Mouse (Mus musculus): ENCODE measurements around the gene Gm9573. TPM values are rescaled to one million over a fixed set of nuclear protein-coding genes. Genes with fewer than 3 reads are reported as not detected.
A peak's percentile ranks its signal among the peaks of the same experiment; 100 is the strongest.

Gene Gm9573
- total RNA-seq (2021), result not detected
- long read RNA-seq, experiment 1, partial matches to known transcripts, result 0 of 1 reads
- long read RNA-seq, experiment 1, other reads (novel, unspliced or antisense), result 1 of 1 reads
- long read RNA-seq, experiment 2, partial matches to known transcripts, result 0 of 2 reads
- long read RNA-seq, experiment 2, other reads (novel, unspliced or antisense), result 2 of 2 reads

- no peak for DNase-seq (ENCODE audit: low spot score in 2 of 2)
These were observed at the start of gene Gm9573 for GRCm38 (mm10) chr17:35626537-35626936. Gene Gm9573 (minus strand): TSS chr17:35626637.

- DNase-seq (ENCODE audit: low spot score in 2 of 2), result peak; percentile 83 to 96
These were observed 47.1 kb upstream of the Gm9573 start, which contains the start of gene Gtf2h4 for GRCm38 (mm10) chr17:35673416-35674035. Gene Gtf2h4 (minus strand): TSS chr17:35673739.

GRCm38 (mm10) chr17:35672527-35672926 lies 46.1 kb upstream of the Gm9573 start:
- DNase-seq (ENCODE audit: low spot score in 2 of 2), result no peak

GRCm38 (mm10) chr17:35671846-35672245 lies 45.4 kb upstream of the Gm9573 start:
- no peak for DNase-seq (ENCODE audit: low spot score in 2 of 2)

GRCm38 (mm10) chr17:35669731-35670130 lies 43.3 kb upstream of the Gm9573 start:
- no peak for DNase-seq (ENCODE audit: low spot score in 2 of 2)

GRCm38 (mm10) chr17:35667334-35668065 lies 41.1 kb upstream of the Gm9573 start, which contains the start of gene Vars2:
Gene Vars2 (minus strand): TSS chr17:35667592.
- DNase-seq (ENCODE audit: low spot score in 2 of 2), result peak; percentile 97

GRCm38 (mm10) chr17:35666851-35667256 lies 40.4 kb upstream of the Gm9573 start:
- DNase-seq (ENCODE audit: low spot score in 2 of 2), result no peak

- no peak for DNase-seq (ENCODE audit: low spot score in 2 of 2)
These were observed 39.6 kb upstream of the Gm9573 start for GRCm38 (mm10) chr17:35665957-35666515.

- DNase-seq (ENCODE audit: low spot score in 2 of 2), result no peak
These were observed 26.6 kb upstream of the Gm9573 start for GRCm38 (mm10) chr17:35653086-35653485.

GRCm38 (mm10) chr17:35649429-35649828 lies 23.0 kb upstream of the Gm9573 start:
- no peak for DNase-seq (ENCODE audit: low spot score in 2 of 2)

GRCm38 (mm10) chr17:35643609-35644236 lies 17.3 kb upstream of the Gm9573 start, which contains the start of gene Mucl3:
Gene Mucl3 (minus strand): TSS chr17:35643695.
- DNase-seq (ENCODE audit: low spot score in 2 of 2), result no peak

GRCm38 (mm10) chr17:35639352-35639751 lies 12.9 kb upstream of the Gm9573 start:
- no peak for DNase-seq (ENCODE audit: low spot score in 2 of 2)

- DNase-seq (ENCODE audit: low spot score in 2 of 2), result peak; percentile 38 to 69
These were observed 12.2 kb upstream of the Gm9573 start for GRCm38 (mm10) chr17:35638475-35639190.

- DNase-seq (ENCODE audit: low spot score in 2 of 2), result peak in 1 of 2 experiments; percentile 16
These were observed 9.9 kb upstream of the Gm9573 start for GRCm38 (mm10) chr17:35636363-35636762.

- DNase-seq (ENCODE audit: low spot score in 2 of 2), result peak; percentile 65 to 86
These were observed 9.3 kb upstream of the Gm9573 start for GRCm38 (mm10) chr17:35635699-35636111.

GRCm38 (mm10) chr17:35635202-35635601 lies 8.8 kb upstream of the Gm9573 start:
- peak in 1 of 2 experiments; percentile 26 for DNase-seq (ENCODE audit: low spot score in 2 of 2)

- peak; percentile 15 to 31 for DNase-seq (ENCODE audit: low spot score in 2 of 2)
These were observed 7.6 kb upstream of the Gm9573 start for GRCm38 (mm10) chr17:35633992-35634391.

GRCm38 (mm10) chr17:35617127-35617526 lies 9.3 kb downstream of the Gm9573 start:
- no peak for DNase-seq (ENCODE audit: low spot score in 2 of 2)

GRCm38 (mm10) chr17:35601736-35602354 lies 24.6 kb downstream of the Gm9573 start:
- DNase-seq (ENCODE audit: low spot score in 2 of 2), result no peak

GRCm38 (mm10) chr17:35601249-35601648 lies 25.2 kb downstream of the Gm9573 start, which contains the start of gene Sfta2:
Gene Sfta2 (plus strand): TSS chr17:35601549.
- no peak for DNase-seq (ENCODE audit: low spot score in 2 of 2)

All from layer of hippocampus, postnatal 14 days (tissue).